Mouse (Mus musculus): ENCODE results near the gene Dram1. TPM values are rescaled to one million over a fixed set of nuclear protein-coding genes. Genes with fewer than 3 reads are reported as not detected.

Dram1 gene
- total RNA-seq, 2 experiments from 2014 or later: 1.1 to 1.5 TPM

- DNase-seq (ENCODE audit: extremely low spot score in 1 of 2, low spot score in 1 of 2): no peak
These were observed 76.9 kb downstream of the Dram1 start for GRCm38 (mm10) chr10:88301802-88302470.

- no peak for DNase-seq (ENCODE audit: extremely low spot score in 1 of 2, low spot score in 1 of 2)
These were observed 81.9 kb downstream of the Dram1 start for GRCm38 (mm10) chr10:88296991-88297390.

GRCm38 (mm10) chr10:88295091-88295490 is 83.8 kb downstream of the Dram1 start:
- no peak for DNase-seq (ENCODE audit: extremely low spot score in 1 of 2, low spot score in 1 of 2)

GRCm38 (mm10) chr10:88288061-88288460 is 90.8 kb downstream of the Dram1 start:
- no peak for DNase-seq (ENCODE audit: extremely low spot score in 1 of 2, low spot score in 1 of 2)

GRCm38 (mm10) chr10:88287261-88287660 is 91.6 kb downstream of the Dram1 start:
- DNase-seq (ENCODE audit: extremely low spot score in 1 of 2, low spot score in 1 of 2): no peak

- no peak for DNase-seq (ENCODE audit: extremely low spot score in 1 of 2, low spot score in 1 of 2)
These were observed 94.4 kb downstream of the Dram1 start for GRCm38 (mm10) chr10:88284343-88284990.

GRCm38 (mm10) chr10:88281699-88282098 is 97.2 kb downstream of the Dram1 start:
- DNase-seq (ENCODE audit: extremely low spot score in 1 of 2, low spot score in 1 of 2): no peak

- no peak for DNase-seq (ENCODE audit: extremely low spot score in 1 of 2, low spot score in 1 of 2)
These were observed 104.8 kb downstream of the Dram1 start for GRCm38 (mm10) chr10:88274045-88274444.

Other genes starting within 250 kb of the Dram1 start
- gene Parpbp, start 232.1 kb downstream of the Dram1 start, total RNA-seq (2021): under 1 TPM; 0.74 to 0.80 TPM
- 1 to 10 TPM; 6.2 to 8.9 TPM for gene Nup37, start 232.1 kb downstream of the Dram1 start, total RNA-seq (2021)
- gene Washc3, start 178.0 kb downstream of the Dram1 start, total RNA-seq (2021): 10 to 100 TPM; 25.5 to 27.1 TPM
- gene Gnptab, start 52 bp upstream of the Dram1 start, total RNA-seq (2021): 10 to 100 TPM; 73.6 to 82.2 TPM
- 1 to 10 TPM in 1 of 2 experiments, under 1 TPM in 1; 0.66 to 1.1 TPM for gene Sycp3, start 80.5 kb upstream of the Dram1 start, total RNA-seq (2021)
- 10 to 100 TPM; 40.0 to 40.5 TPM for gene Chpt1, start 125.0 kb upstream of the Dram1 start, total RNA-seq (2021)
- 1 to 10 TPM in 1 of 2 experiments, under 1 TPM in 1; 0.96 to 1.4 TPM for gene Mybpc1, start 226.1 kb upstream of the Dram1 start, total RNA-seq (2021)